Mouse (Mus musculus) stomach, postnatal 0 days (tissue): ENCODE data around the gene Mapk1ip1l.

Experiments used
- CTCF ChIP-seq: IDR thresholded peaks from 2 replicates; pipeline ENCODE4 v1.5.1; 2016; ENCODE audit warnings: antibody characterized with exemption, low read depth, mild to moderate bottlenecking, moderate library complexity
- EP300 ChIP-seq: optimal IDR thresholded peaks from 2 replicates; pipeline ENCODE3; 2016; ENCODE audit warnings: antibody characterized with exemption

DNA sequence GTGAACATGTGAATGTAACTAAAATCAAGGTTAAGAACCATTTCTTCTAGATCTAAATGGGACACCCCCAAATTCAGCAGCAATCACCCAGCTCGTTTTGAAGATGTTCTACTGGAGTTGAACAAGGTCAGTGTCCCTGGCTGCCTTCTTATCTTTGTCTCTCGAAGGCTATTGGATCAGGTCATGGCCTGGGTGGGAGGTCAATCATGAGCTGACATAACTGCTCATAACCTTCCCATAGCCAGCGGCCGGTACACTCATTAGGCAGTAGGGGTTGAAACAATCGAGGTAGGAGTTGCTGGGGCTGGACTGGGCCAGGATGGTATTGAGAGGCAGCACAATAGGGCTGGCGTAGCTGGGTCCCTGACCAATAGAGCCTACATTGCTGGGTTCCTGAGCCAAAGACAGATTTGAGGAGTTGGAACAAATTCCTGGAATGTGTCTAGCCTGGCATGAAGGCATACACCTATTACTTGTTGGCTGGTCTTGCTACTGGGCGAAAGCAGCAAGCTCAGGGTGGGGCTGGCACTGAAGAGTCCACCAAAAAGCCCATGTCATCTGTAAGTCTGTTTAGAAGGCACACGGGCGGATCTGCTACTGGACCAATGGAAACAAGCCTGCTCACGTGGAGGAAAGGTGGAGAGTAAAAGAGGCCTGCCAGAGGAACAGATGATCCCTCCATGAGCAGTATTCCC, 42.3 kb downstream of the Mapk1ip1l start:
- TF ChIP-seq EP300: no peak
- TF ChIP-seq CTCF: no peak
